Mouse (Mus musculus) common myeloid progenitor, adult 5-6 weeks (primary cell): Measurements from ENCODE around the gene Dcaf15. TPM values are rescaled to one million over a fixed set of nuclear protein-coding genes. Genes with fewer than 3 reads are reported as not detected.

Source experiments
- ATAC-seq: replicated peaks from 2 replicates; pipeline ENCODE4 v1.8.0; 2016; ENCODE audit warnings: low read depth, mild to moderate bottlenecking, moderate TSS enrichment, inconsistent platforms; ENCODE audit not compliant: poor library complexity, severe bottlenecking
- total RNA-seq: library from RNA; stranded (forward); fragments of 200-1000, 187-1606 nt; gene quantifications from 2 replicates; pipeline ENCODE4 v1.2.3, GENCODE M21; 2017

Gene Dcaf15
- total RNA-seq, 1 experiment from 2014 or later = 18.9 TPM

- no peak for ATAC-seq
Observed at GRCm38 (mm10) chr8:84103601-84104000, 967 bp downstream of the Dcaf15 start.

- no peak for ATAC-seq
Observed at GRCm38 (mm10) chr8:84101476-84102270, 2.9 kb downstream of the Dcaf15 start.

GRCm38 (mm10) chr8:84098376-84098775, 6.2 kb downstream of the Dcaf15 start:
- no peak for ATAC-seq

DNA sequence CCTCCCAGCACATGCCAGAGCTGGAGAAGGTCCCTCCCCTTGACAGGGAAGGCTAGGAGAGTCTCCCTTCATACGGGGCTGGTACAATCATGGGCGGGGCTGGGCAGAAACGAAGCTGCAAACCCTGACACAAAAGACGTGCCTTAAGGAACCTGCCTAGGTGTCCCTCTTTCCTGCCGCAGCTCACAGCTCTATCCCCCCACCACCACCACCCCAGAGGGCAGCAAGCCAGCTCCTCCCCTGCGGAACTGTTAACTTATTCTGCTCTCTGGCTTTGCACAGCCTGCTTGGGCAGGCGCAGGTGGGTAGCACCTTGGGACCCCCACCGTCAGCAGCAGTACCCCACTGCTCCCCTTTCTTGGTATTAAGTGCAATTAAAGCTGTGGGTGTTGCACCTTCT, 8.5 kb downstream of the Dcaf15 start:
- no peak for ATAC-seq

- no peak for ATAC-seq
Observed at GRCm38 (mm10) chr8:84090585-84090984, 14.0 kb downstream of the Dcaf15 start.

DNA sequence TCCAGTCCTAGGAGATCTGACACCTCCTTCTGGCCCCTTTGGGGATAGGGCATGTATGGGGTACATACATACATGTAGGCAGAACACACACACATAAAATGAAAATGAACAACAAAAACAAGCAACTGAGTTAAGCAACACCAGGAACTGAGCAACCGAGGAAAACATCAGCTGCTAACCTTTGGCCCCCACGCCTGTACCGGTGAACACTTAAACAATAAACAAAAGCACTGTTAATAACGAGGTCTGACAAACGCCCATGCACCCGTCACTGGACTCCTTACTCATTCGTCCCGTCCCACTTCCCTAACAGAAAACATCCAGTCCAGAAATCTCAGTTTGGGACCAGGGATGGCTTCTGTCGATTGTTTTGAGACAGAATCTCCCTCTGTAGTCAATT, 15.3 kb downstream of the Dcaf15 start:
- no peak for ATAC-seq

GRCm38 (mm10) chr8:84087821-84088220, 16.7 kb downstream of the Dcaf15 start:
- no peak for ATAC-seq

DNA sequence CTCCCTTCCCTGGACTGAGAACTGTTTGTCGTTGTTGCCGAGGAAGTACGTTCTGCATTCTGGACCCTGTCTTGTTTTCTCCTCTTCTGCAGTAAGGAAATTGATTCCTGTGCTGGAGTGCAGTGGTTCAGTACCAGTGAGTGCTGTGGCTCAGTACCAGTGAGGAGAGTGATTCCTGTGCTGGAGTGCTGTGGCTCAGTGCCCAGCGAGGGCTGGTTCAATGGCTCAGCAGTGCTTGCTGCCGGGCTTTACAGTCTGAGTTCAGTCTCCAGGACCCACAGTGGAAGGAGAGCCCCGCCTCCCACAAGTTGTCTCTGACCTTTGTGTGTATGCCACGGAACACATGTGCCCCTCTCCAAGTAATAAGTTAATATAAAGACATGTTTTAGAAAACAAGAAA, 17.4 kb downstream of the Dcaf15 start:
- ATAC-seq = no peak

GRCm38 (mm10) chr8:84084341-84085115, 20.0 kb downstream of the Dcaf15 start:
- ATAC-seq = no peak

GRCm38 (mm10) chr8:84083829-84084241, 20.7 kb downstream of the Dcaf15 start:
- ATAC-seq = no peak

- no peak for ATAC-seq
Observed at GRCm38 (mm10) chr8:84079206-84079605, 25.4 kb downstream of the Dcaf15 start.

GRCm38 (mm10) chr8:84076849-84077248, 27.7 kb downstream of the Dcaf15 start:
- no peak for ATAC-seq

DNA sequence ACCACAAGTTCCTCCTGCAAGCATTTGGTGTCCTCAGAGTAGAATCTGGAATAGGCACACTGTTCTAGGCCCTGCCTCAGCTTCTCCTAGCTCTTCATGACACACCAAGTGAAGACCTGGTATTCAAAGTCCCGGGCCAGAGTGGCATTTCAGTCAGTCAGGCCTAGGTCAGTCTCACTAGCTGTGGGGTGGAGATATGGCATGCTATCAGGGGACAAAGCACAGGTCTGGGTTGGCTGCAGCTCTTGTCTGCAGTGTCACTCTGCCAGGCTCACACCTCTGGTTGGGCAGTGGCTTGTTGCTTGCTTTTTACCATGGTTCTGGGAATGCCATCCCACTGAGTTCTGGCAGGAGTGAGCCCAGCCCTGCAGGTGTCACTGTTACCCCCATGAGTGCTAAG, 28.2 kb downstream of the Dcaf15 start:
- ATAC-seq = no peak

GRCm38 (mm10) chr8:84073230-84073976, 31.2 kb downstream of the Dcaf15 start:
- no peak for ATAC-seq

DNA sequence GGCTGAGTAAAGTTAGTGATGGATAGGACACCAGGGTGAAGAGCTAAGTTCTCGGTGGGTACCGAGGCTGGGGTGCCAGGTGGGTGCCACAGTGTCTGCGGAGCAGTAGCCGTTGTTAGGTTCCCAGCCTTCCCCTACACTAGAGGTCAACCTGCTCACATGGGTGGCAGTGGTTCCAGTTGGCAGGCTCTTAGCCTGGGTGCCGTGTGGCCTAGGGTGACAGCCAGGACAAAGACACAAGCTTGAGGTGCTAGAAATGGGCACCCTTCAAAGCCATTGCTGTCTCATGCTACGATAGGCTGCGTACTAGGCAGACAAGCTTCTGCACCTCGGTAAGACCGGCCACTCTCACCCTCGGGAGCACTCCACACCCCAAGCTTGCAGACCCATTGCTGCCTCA, 32.2 kb downstream of the Dcaf15 start:
- ATAC-seq = no peak

DNA sequence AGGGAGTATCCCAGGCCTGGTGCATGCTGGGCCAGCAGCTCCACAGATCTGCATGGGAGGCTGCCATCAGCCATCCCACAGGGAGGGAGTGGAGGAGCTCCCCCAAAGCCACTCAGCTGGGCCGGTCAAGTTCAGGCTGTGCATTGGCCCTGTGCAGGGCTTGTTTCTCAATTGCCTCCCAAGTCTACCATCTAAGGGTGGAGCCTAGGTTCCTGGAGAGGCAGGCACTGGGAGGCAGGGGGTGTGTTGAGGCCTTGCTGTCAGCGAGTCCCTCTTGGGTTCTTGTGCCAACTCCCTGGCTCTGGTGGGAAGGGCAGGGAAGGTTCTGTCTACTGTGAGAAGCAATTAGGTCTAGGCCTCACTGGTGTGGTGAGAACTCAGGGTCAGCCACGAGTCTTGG, 32.6 kb downstream of the Dcaf15 start:
- no peak for ATAC-seq

GRCm38 (mm10) chr8:84070667-84071066, 33.9 kb downstream of the Dcaf15 start:
- no peak for ATAC-seq

DNA sequence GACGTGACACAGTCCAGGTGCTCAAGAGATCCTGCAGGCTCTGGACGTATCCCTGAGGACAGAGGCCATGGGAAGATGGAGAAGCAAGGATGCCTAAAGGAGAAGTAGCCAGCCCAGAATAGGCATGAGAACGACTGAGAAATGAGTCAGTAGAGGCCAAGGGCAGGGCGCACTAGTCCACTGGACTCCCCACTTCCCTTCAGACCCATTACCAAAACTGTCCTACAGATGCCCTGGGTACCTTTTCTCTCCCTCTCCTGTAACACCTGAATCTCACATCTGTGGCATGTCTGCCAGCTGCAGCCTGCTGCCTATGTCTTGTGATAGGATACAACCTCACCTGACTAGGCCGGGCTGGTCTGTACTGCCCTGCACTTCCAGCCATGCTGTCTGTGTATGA, 34.3 kb downstream of the Dcaf15 start:
- ATAC-seq = no peak

- no peak for ATAC-seq
Observed at GRCm38 (mm10) chr8:84069750-84070149, 34.8 kb downstream of the Dcaf15 start.

GRCm38 (mm10) chr8:84069169-84069568, 35.4 kb downstream of the Dcaf15 start:
- ATAC-seq = no peak
